In genomic region chr12:40605565-40605964, GRCm38 (mm10) we compare ENCODE assay signal across 25 mouse cellular contexts.
DNase-seq lines count a peak whose midpoint lies in the region; ATAC-seq lines count a peak whose summit lies in the region.
"Had no signal": no experiment of that assay in that cellular context is flagged by ENCODE, and none has a peak within 500 bp of the region (broad histone marks: within the 10 kb centered on the region; RNA-seq: fewer than 3 reads in every experiment).

No protein-coding gene starts in this region.

- no peak overlapping the region for H3K4me2 ChIP-seq in midbrain, embryonic 13.5 days (replicated peaks)
- H3K4me2 ChIP-seq in midbrain, embryonic 16.5 days (ENCODE audit: low read length): no peak overlapping the region
- H3K4me2 ChIP-seq: embryonic facial prominence, embryonic 13.5 days; forebrain, embryonic 12.5 days; forebrain, embryonic 15.5 days; heart, embryonic 11.5 days; hindbrain, embryonic 12.5 days; hindbrain, embryonic 15.5 days had no signal

- H3K27me3 ChIP-seq in midbrain, embryonic 13.5 days: no peaks in the 10 kb centered on the region
- no peaks in the 10 kb centered on the region for H3K27me3 ChIP-seq in midbrain, embryonic 16.5 days (ENCODE audit: control insufficient read depth, insufficient read depth, low read depth, low read length)
- H3K27me3 ChIP-seq: embryonic facial prominence, embryonic 13.5 days; forebrain, embryonic 12.5 days; forebrain, embryonic 15.5 days; hindbrain, embryonic 12.5 days; hindbrain, embryonic 15.5 days had no signal

- DNase-seq in layer of hippocampus, adult 11-12 months (ENCODE audit: low spot score): peak; percentile 5
- no peak for DNase-seq in layer of hippocampus, postnatal 36 days
- peak; percentile 20 for DNase-seq in 416B (ENCODE audit: low read depth)
- no peak for DNase-seq in thymus, postnatal 36 days
- DNase-seq: adrenal gland, adult 8-10 months; adrenal gland, postnatal 25 days; cerebellum, adult 11-12 months; cerebellum, adult 8-10 months; cerebellum, postnatal 10 days; embryo, embryonic 11 days; gastrocnemius, adult 2 months; gastrocnemius, postnatal 14 days; heart, adult 11 months had no signal

- H3K4me1 ChIP-seq in midbrain, embryonic 13.5 days (replicated peaks): peaks cover 13% of the 10 kb centered on the region
- H3K4me1 ChIP-seq in midbrain, embryonic 16.5 days (ENCODE audit: control insufficient read depth, insufficient read depth, low read length): peaks cover 7% of the 10 kb centered on the region; the same call in 1 of the 2 replicates
- H3K4me1 ChIP-seq: embryonic facial prominence, embryonic 10.5 days; embryonic facial prominence, embryonic 13.5 days; forebrain, embryonic 12.5 days; forebrain, embryonic 15.5 days; hindbrain, embryonic 12.5 days; hindbrain, embryonic 15.5 days had no signal

- no peak overlapping the region for H3K4me3 ChIP-seq in midbrain, embryonic 13.5 days (replicated peaks)
- H3K4me3 ChIP-seq in midbrain, embryonic 16.5 days (ENCODE audit: low read depth, low read length): no peak overlapping the region
- H3K4me3 ChIP-seq: embryonic facial prominence, embryonic 10.5 days; embryonic facial prominence, embryonic 13.5 days; erythroblast, embryonic 14.5 days; forebrain, embryonic 12.5 days; forebrain, embryonic 15.5 days; gastrocnemius, adult 2 months; hindbrain, embryonic 12.5 days; hindbrain, embryonic 15.5 days had no signal

- no peaks in the 10 kb centered on the region for H3K36me3 ChIP-seq in midbrain, embryonic 13.5 days
- no peaks in the 10 kb centered on the region for H3K36me3 ChIP-seq in midbrain, embryonic 16.5 days (ENCODE audit: control insufficient read depth, insufficient read depth, low read length)
- H3K36me3 ChIP-seq: embryonic facial prominence, embryonic 10.5 days; embryonic facial prominence, embryonic 13.5 days; forebrain, embryonic 12.5 days; forebrain, embryonic 15.5 days; hindbrain, embryonic 12.5 days; hindbrain, embryonic 15.5 days had no signal

- peak; percentile 14; the same call in 1 of the 2 replicates for ATAC-seq in midbrain, embryonic 13.5 days
- no peak for ATAC-seq in midbrain, embryonic 16.5 days
- ATAC-seq: activated CD4-positive, CD25-positive, alpha-beta regulatory T cell, adult 4 months; CD4-positive, CD25-positive, alpha-beta regulatory T cell, adult 4 months; forebrain, embryonic 15.5 days had no signal

- WGBS in midbrain, embryonic 13.5 days: 77% methylated on average over 4 of the region's 4 CpGs
- 59% methylated on average over 4 of the region's 4 CpGs for WGBS in midbrain, embryonic 16.5 days

- H3K9ac ChIP-seq in midbrain, embryonic 13.5 days (replicated peaks): no peak overlapping the region
- no peak overlapping the region for H3K9ac ChIP-seq in midbrain, embryonic 16.5 days (ENCODE audit: low read depth, low read length)
- H3K9ac ChIP-seq: embryonic facial prominence, embryonic 13.5 days; forebrain, embryonic 12.5 days; forebrain, embryonic 15.5 days; hindbrain, embryonic 12.5 days; hindbrain, embryonic 15.5 days had no signal

- H3K27ac ChIP-seq in midbrain, embryonic 13.5 days: no peak overlapping the region
- no peak overlapping the region for H3K27ac ChIP-seq in midbrain, embryonic 16.5 days (ENCODE audit: low read length)
- H3K27ac ChIP-seq: embryonic facial prominence, embryonic 10.5 days; embryonic facial prominence, embryonic 13.5 days; forebrain, embryonic 12.5 days; forebrain, embryonic 15.5 days; gastrocnemius, adult 2 months; hindbrain, embryonic 12.5 days; hindbrain, embryonic 15.5 days had no signal

- H3K9me3 ChIP-seq in midbrain, embryonic 13.5 days: no peaks in the 10 kb centered on the region
- no peaks in the 10 kb centered on the region for H3K9me3 ChIP-seq in midbrain, embryonic 16.5 days (replicated peaks; ENCODE audit: control insufficient read depth, low read length, poor library complexity, severe bottlenecking)
- H3K9me3 ChIP-seq: embryonic facial prominence, embryonic 10.5 days; embryonic facial prominence, embryonic 13.5 days; forebrain, embryonic 12.5 days; forebrain, embryonic 15.5 days; hindbrain, embryonic 12.5 days; hindbrain, embryonic 15.5 days had no signal

Comparison
In these comparisons a context has a peak if more than half of its experiments do, and no peak if none do; other contexts are left out.
1. DNase-seq: peak in layer of hippocampus, adult 11-12 months (single experiment) and 416B (single experiment); none in layer of hippocampus, postnatal 36 days (0 of 2) and thymus, postnatal 36 days (0 of 2).